Mouse (Mus musculus) limb, embryonic 14.5 days (tissue): ENCODE measurements at regions not wholly inside any gene's neighbourhood (a gene's known extent, or its start where the extent isn't known, plus 50 kb on each side); places are given as distances from the start of the nearest gene placed in this dataset.

Experiments
- ATAC-seq: fragments of 200-750 bp; cut with Nextera tagmentation; 2 replicates; pipeline ENCODE4 v1.8.0; 2017; ENCODE audit warnings: low read depth, moderate number of reproducible peaks, moderate TSS enrichment; ENCODE audit not compliant: low FRiP score
- DNase-seq: peaks from one replicate; pipeline ENCODE4 v3.0.0-alpha.2; 2015; ENCODE audit warnings: low spot score
- H3K27ac ChIP-seq: fragments of 300-500 bp; sonication (generic); replicated peaks from 2 replicates; pipeline ENCODE4 v1.5.1; 2014; ENCODE audit warnings: low read depth, mild to moderate bottlenecking, low read length, moderate library complexity, mixed read lengths
- H3K27me3 ChIP-seq: fragments of 300-500 bp; sonication (generic); 2 replicates; pipeline ENCODE4 v1.6.1; 2014; ENCODE audit warnings: low read length, mixed read lengths; ENCODE audit not compliant: control insufficient read depth, insufficient read depth
- H3K36me3 ChIP-seq: fragments of 300-500 bp; sonication (generic); 2 replicates; pipeline ENCODE4 v1.6.1; 2014; ENCODE audit warnings: mild to moderate bottlenecking, low read length, moderate library complexity, mixed read lengths; ENCODE audit not compliant: control insufficient read depth, insufficient read depth
- H3K4me1 ChIP-seq: fragments of 300-500 bp; sonication (generic); 2 replicates; pipeline ENCODE4 v1.6.1; 2014; ENCODE audit warnings: antibody characterized with exemption, low read length, mixed read lengths; ENCODE audit not compliant: control insufficient read depth, insufficient read depth
- H3K4me2 ChIP-seq: fragments of 300-500 bp; sonication (generic); replicated peaks from 2 replicates; pipeline ENCODE4 v1.6.1; 2014; ENCODE audit warnings: low read depth, mild to moderate bottlenecking, low read length, moderate library complexity; ENCODE audit not compliant: severe bottlenecking
- H3K4me3 ChIP-seq: fragments of 300-500 bp; sonication (generic); replicated peaks from 2 replicates; pipeline ENCODE4 v1.5.1; 2014; ENCODE audit warnings: low read length
- H3K9ac ChIP-seq: fragments of 300-500 bp; sonication (generic); 2 replicates; pipeline ENCODE4 v1.6.1; 2014; ENCODE audit warnings: mild to moderate bottlenecking, low read depth, low read length, moderate library complexity; ENCODE audit not compliant: severe bottlenecking
- H3K9me3 ChIP-seq: fragments of 300-500 bp; sonication (generic); 2 replicates; pipeline ENCODE4 v1.6.1; 2016; ENCODE audit warnings: low read length; ENCODE audit not compliant: control insufficient read depth
- POLR2A ChIP-seq: fragments of 200-500 bp; IDR thresholded peaks from 2 replicates; pipeline ENCODE4 v1.8.0; 2012; ENCODE audit warnings: inconsistent platforms, mild to moderate bottlenecking, moderate library complexity, borderline replicate concordance; ENCODE audit not compliant: insufficient read depth, insufficient read length; ENCODE audit errors: extremely low read depth
- WGBS: fragments of 180-500 bp; shearing (Covaris S2); extraction: QIAGEN DNeasy Blood & Tissue Kit; methylation state at CpG from one replicate; pipeline ENCODE4 v1.1.7; 2014; 5-methylcytosine and 5-hydroxymethylcytosine counted together

DNA sequence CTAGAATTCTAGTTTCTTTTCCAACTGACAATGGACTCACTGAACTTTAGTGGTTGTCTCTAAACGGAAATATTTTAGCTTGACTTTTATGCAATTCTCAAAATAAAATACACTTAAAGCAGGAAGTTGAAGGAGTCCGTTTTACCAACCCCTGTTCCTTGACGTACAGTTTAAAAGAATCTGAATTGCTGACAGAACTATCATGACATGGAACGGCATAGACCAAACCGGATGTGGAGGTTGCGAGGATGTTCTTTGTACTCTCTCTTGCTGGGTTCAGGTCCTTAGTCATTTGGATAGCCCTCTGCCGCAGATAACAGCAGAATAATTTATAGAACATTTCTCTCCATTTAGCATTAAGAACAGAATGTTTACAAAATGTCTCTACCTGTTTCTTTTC, 673.6 kb upstream of the Ptbp2 start:
- Histone ChIP-seq H3K4me1 (no peaks in the 10 kb centered on the region), H3K36me3 (no peaks in the 10 kb centered on the region), H3K4me3 (no peak overlapping the region), H3K9ac (no peak overlapping the region), H3K27me3 (no peaks in the 10 kb centered on the region), H3K27ac (no peak overlapping the region), H3K4me2 (no peak overlapping the region), H3K9me3 (no peaks in the 10 kb centered on the region)
- no peak for TF ChIP-seq POLR2A
- ATAC-seq (no peak), DNase-seq (no peak)
- 86% methylated on average over 7 of the region's 7 CpGs for WGBS

GRCm38 (mm10) chr3:120441127-120441526, 656.9 kb upstream of the Ptbp2 start:
- H3K4me1 ChIP-seq = no peaks in the 10 kb centered on the region
- no peaks in the 10 kb centered on the region for H3K27me3 ChIP-seq
- H3K9ac ChIP-seq = no peak overlapping the region
- H3K4me3 ChIP-seq = no peak overlapping the region
- ATAC-seq (no peak), DNase-seq (no peak)
- no peaks in the 10 kb centered on the region for H3K9me3 ChIP-seq
- H3K4me2 ChIP-seq = no peak overlapping the region
- WGBS = 46% methylated on average over 4 of the region's 4 CpGs
- TF ChIP-seq POLR2A = no peak
- H3K27ac ChIP-seq = no peak overlapping the region
- H3K36me3 ChIP-seq = no peaks in the 10 kb centered on the region

DNA sequence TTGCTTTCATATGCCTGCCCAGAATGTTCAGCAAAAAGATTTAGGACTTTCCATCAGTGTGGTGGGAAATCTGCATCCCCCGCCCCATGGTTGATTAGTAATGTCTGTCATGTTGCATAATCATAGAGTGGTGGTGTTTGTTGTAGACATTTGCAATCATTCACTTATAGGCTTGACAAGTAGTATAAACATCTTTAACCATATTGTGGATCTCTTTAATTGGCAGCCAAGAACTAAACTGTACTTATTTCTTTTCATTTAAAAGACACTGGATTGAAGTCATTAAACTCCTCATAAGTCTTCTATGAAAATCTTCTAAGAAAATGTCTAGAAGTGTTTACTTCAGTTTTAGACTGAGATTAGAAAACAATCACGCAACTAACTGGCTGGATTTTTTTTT, 646.0 kb upstream of the Ptbp2 start:
- DNase-seq (no peak), ATAC-seq (no peak)
- Histone ChIP-seq H3K9ac (no peak overlapping the region), H3K4me1 (0 out of 2 replicates have a peak, but pooled peaks cover 3% of the 10 kb centered on the region), H3K27ac (no peak overlapping the region), H3K27me3 (no peaks in the 10 kb centered on the region), H3K4me2 (no peak overlapping the region), H3K4me3 (no peak overlapping the region), H3K9me3 (no peaks in the 10 kb centered on the region), H3K36me3 (no peaks in the 10 kb centered on the region)
- WGBS = 84% methylated on average over 2 of the region's 2 CpGs
- TF ChIP-seq POLR2A = no peak

- 72% methylated on average over 3 of the region's 3 CpGs for WGBS
- Histone ChIP-seq H3K9me3 (no peaks in the 10 kb centered on the region), H3K4me2 (no peak overlapping the region), H3K9ac (no peak overlapping the region), H3K27me3 (no peaks in the 10 kb centered on the region), H3K36me3 (no peaks in the 10 kb centered on the region), H3K4me3 (no peak overlapping the region), H3K27ac (no peak overlapping the region), H3K4me1 (no peaks in the 10 kb centered on the region)
- no peak for DNase-seq
- TF ChIP-seq POLR2A = no peak
- ATAC-seq = no peak
Observed at GRCm38 (mm10) chr3:120416634-120417033, 632.4 kb upstream of the Ptbp2 start.

DNA sequence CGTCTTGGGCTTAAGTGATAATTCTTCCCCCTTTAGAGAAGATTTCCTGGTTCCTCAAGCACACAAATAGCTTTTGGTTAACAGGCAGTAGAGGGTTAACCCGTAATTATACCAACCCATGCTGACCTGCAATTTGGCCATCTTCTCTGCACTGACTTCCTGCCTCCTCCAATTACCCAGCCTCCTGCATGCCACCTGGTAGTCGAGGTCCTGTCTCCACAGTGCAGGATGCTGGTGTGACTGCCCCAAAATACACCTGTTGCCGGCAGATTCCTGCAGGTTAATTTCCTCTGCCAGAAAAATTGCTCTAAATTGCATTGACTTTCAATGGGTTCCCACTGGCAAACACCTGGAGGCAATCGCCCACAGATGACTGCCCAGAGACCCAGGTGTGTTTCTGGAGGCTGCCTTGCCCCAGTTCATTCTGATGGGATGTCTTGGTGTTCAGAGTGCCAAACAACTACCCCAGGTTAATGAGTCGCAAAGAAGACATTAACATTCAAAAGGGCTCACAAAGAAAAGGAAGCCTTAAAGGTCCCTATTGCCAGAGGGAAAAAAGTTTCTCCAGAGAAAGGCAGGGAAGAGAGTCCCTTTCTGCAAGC, 591.5 kb upstream of the Ptbp2 start:
- H3K27me3 ChIP-seq = no peaks in the 10 kb centered on the region
- WGBS = 23% methylated on average over 6 of the region's 6 CpGs
- no peak overlapping the region for H3K27ac ChIP-seq
- TF ChIP-seq POLR2A = no peak
- H3K9me3 ChIP-seq = no peaks in the 10 kb centered on the region
- no peak for ATAC-seq
- H3K9ac ChIP-seq = no peak overlapping the region
- no peaks in the 10 kb centered on the region for H3K4me1 ChIP-seq
- no peak for DNase-seq
- H3K4me3 ChIP-seq = no peak overlapping the region
- no peaks in the 10 kb centered on the region for H3K36me3 ChIP-seq
- no peak overlapping the region for H3K4me2 ChIP-seq
